In the genomic region with DNA sequence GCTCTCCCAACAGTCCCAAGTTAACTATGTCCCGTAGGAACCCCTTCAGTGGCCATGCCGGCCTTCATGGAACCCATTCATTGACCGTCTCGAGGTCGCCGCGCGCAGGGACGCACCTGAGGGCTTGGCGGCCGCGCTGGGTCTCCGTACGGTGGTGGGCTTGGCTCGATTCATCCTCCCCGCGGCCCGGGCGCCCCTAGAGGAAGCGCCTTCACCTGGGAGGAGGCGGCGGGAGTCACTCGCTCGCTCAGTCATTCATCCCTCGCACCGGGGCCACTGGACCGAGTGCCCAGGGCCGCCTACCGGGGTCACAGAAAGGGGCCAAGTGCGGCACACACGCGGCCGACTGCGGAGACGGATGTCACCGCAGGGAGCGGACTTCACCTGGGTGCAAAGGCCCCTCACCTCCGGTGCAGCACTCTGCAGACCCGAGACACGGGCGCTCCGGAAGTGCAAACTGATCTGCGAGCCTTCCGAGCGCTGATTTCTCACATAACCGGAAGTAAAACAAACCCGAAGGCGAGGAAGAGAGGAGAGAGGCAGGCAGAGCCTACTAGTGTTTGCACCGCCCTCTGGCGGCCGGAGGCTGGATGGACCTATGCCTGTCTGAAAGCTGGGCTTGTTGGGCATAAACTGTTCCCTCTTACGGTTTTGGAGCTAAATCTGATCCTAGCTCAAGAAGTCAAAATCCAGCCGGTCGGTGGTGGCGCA, we compare ENCODE assay signal across 8 mouse cellular contexts. TPM values are rescaled to one million over a fixed set of nuclear protein-coding genes. Genes with fewer than 3 reads are reported as not detected.
A peak's percentile ranks its signal among the peaks of the same experiment; 100 is the strongest.
DNase-seq lines count a peak whose midpoint lies in the region; ATAC-seq and TF ChIP-seq lines count a peak whose summit lies in the region.

A gene (minus strand): TSS at position 459 of the 711 bp plus-strand sequence.

- peak; percentile 74 to 88 for TF ChIP-seq CTCF in CH12.LX (conservative IDR thresholded peaks at IDR 0.05 in 1 of 2, IDR thresholded peaks at IDR 0.05 in 1 of 2; ENCODE audit: low read depth in 2 of 2, low read length in 2 of 2)

- H3K27me3 ChIP-seq in CH12.LX (replicated peaks) = no peaks in the 10 kb centered on the region
- no peaks in the 10 kb centered on the region for H3K27me3 ChIP-seq in forebrain, embryonic 11.5 days (ENCODE audit: control insufficient read depth, insufficient read depth, low read length)
- no peaks in the 10 kb centered on the region for H3K27me3 ChIP-seq in heart, embryonic 16.5 days (ENCODE audit: control insufficient read depth, insufficient read depth, low read length)
- no peaks in the 10 kb centered on the region for H3K27me3 ChIP-seq in liver, embryonic 15.5 days
- no peaks in the 10 kb centered on the region for H3K27me3 ChIP-seq in neural tube, embryonic 12.5 days (replicated peaks)

- ATAC-seq in forebrain, embryonic 11.5 days (replicated peaks; ENCODE audit: low FRiP score) = peak; percentile 91
- peak; percentile 85 for ATAC-seq in heart, embryonic 16.5 days (replicated peaks; ENCODE audit: extremely low read depth, insufficient read depth, low FRiP score)
- ATAC-seq in liver, embryonic 15.5 days (ENCODE audit: insufficient read depth) = peak; percentile 88
- ATAC-seq in neural tube, embryonic 12.5 days (ENCODE audit: low FRiP score, low read depth) = peak; percentile 89

- in situ Hi-C loops in CH12.LX (cut with MboI; ENCODE audit: low pct_ligation_motif_present, low pct_unique_long_range_greater_than_20kb, low sequenced_read_pairs) = no loop called here

- H3K79me2 ChIP-seq in CH12.LX (replicated peaks; ENCODE audit: control insufficient read depth, extremely low read depth, insufficient read depth, poor library complexity, severe bottlenecking) = peaks cover 14% of the 10 kb centered on the region; the same call in 1 of the 2 replicates

- no peak within 1 kb of the TSS for H3K27ac ChIP-seq in CH12.LX (ENCODE audit: insufficient read depth, low read depth)
- H3K27ac ChIP-seq in forebrain, embryonic 11.5 days (ENCODE audit: low read depth, low read length) = no peak within 1 kb of the TSS
- peak within 1 kb of the TSS; percentile 46; the same call in 1 of the 2 replicates for H3K27ac ChIP-seq in heart, embryonic 16.5 days (ENCODE audit: low read length)
- H3K27ac ChIP-seq in liver, embryonic 15.5 days (replicated peaks) = peak within 1 kb of the TSS; percentile 70
- H3K27ac ChIP-seq in neural tube, embryonic 12.5 days = peak within 1 kb of the TSS; percentile 15; the same call in 1 of the 2 replicates

- H3K36me3 ChIP-seq in CH12.LX (replicated peaks in 1 of 2; ENCODE audit: control insufficient read depth in 1 of 2, insufficient read depth in 1 of 2, low read length in 1 of 2) = peaks cover 34 to 37% of the 10 kb centered on the region in 2 experiments
- no peaks in the 10 kb centered on the region; the same call in none of the 2 replicates for H3K36me3 ChIP-seq in forebrain, embryonic 11.5 days (ENCODE audit: control insufficient read depth, insufficient read depth, low read length)
- H3K36me3 ChIP-seq in heart, embryonic 16.5 days (ENCODE audit: control insufficient read depth, insufficient read depth) = peaks cover 27% of the 10 kb centered on the region
- H3K36me3 ChIP-seq in liver, embryonic 15.5 days (replicated peaks) = peaks cover 36% of the 10 kb centered on the region
- H3K36me3 ChIP-seq in neural tube, embryonic 12.5 days = peaks cover 36% of the 10 kb centered on the region

- TF ChIP-seq RAD21 in CH12.LX (IDR thresholded peaks at IDR 0.05; ENCODE audit: low read depth, low read length) = no peak

- TF ChIP-seq POLR2A in CH12.LX (IDR thresholded peaks at IDR 0.05; ENCODE audit: low read depth, low read length) = peak; percentile 90

- H3K4me2 ChIP-seq in CH12.LX (ENCODE audit: insufficient read depth, low read depth, poor library complexity, severe bottlenecking) = peak within 1 kb of the TSS; percentile 39; the same call in 1 of the 2 replicates
- peak within 1 kb of the TSS; percentile 94 for H3K4me2 ChIP-seq in forebrain, embryonic 11.5 days (ENCODE audit: low read depth, low read length, severe bottlenecking)
- H3K4me2 ChIP-seq in heart, embryonic 16.5 days (ENCODE audit: low read depth, low read length) = peak within 1 kb of the TSS; percentile 92
- H3K4me2 ChIP-seq in liver, embryonic 15.5 days = peak within 1 kb of the TSS; percentile 90
- peak within 1 kb of the TSS; percentile 97 for H3K4me2 ChIP-seq in neural tube, embryonic 12.5 days (replicated peaks)

- peak within 1 kb of the TSS; percentile 70 for H3K9ac ChIP-seq in CH12.LX (ENCODE audit: insufficient read depth, low read depth)
- peak within 1 kb of the TSS; percentile 70 for H3K9ac ChIP-seq in forebrain, embryonic 11.5 days (ENCODE audit: low read length)
- peak within 1 kb of the TSS; percentile 93 for H3K9ac ChIP-seq in heart, embryonic 16.5 days (ENCODE audit: low read length)
- peak within 1 kb of the TSS; percentile 83 for H3K9ac ChIP-seq in liver, embryonic 15.5 days
- H3K9ac ChIP-seq in neural tube, embryonic 12.5 days = peak within 1 kb of the TSS; percentile 86

- no peak for TF ChIP-seq EP300 in CH12.LX (IDR thresholded peaks at IDR 0.05; ENCODE audit: low read length)

- no peaks in the 10 kb centered on the region for H3K9me3 ChIP-seq in CH12.LX (replicated peaks; ENCODE audit: low read length)
- H3K9me3 ChIP-seq in forebrain, embryonic 11.5 days (ENCODE audit: control insufficient read depth, low read length) = no peaks in the 10 kb centered on the region
- no peaks in the 10 kb centered on the region for H3K9me3 ChIP-seq in heart, embryonic 16.5 days (replicated peaks; ENCODE audit: control insufficient read depth, low read length)
- H3K9me3 ChIP-seq in liver, embryonic 15.5 days (replicated peaks) = no peaks in the 10 kb centered on the region
- no peaks in the 10 kb centered on the region for H3K9me3 ChIP-seq in neural tube, embryonic 12.5 days

- peak; percentile 96 for DNase-seq in CH12.LX (ENCODE audit: extremely low read depth)
- DNase-seq in c-Kit-positive CD71-positive TER-119-negative erythroid progenitor cells, embryonic 14.5 days (ENCODE audit: low read depth) = peak; percentile 94
- DNase-seq in forebrain, embryonic 11.5 days (ENCODE audit: low spot score) = peak; percentile 96
- peak; percentile 98 to 99 for DNase-seq in kidney, postnatal 36 days
- DNase-seq in telencephalon, adult 2 months (ENCODE audit: low read depth, low spot score) = peak; percentile 96

- H3K4me1 ChIP-seq in CH12.LX (ENCODE audit: control insufficient read depth in 1 of 2, insufficient read depth in 2 of 2) = peaks cover 9 to 27% of the 10 kb centered on the region in 2 experiments
- H3K4me1 ChIP-seq in forebrain, embryonic 11.5 days (replicated peaks; ENCODE audit: control insufficient read depth, insufficient read depth, low read length) = peaks cover 2% of the 10 kb centered on the region; the same call in 1 of the 2 replicates
- peaks cover 8% of the 10 kb centered on the region for H3K4me1 ChIP-seq in heart, embryonic 16.5 days (ENCODE audit: control insufficient read depth, insufficient read depth, low read length)
- peaks cover 26% of the 10 kb centered on the region for H3K4me1 ChIP-seq in liver, embryonic 15.5 days (replicated peaks)
- H3K4me1 ChIP-seq in neural tube, embryonic 12.5 days = peaks cover 13% of the 10 kb centered on the region

- dilution Hi-C loops in CH12.LX (cut with MboI; ENCODE audit: extremely low pct_ligation_motif_present, extremely low pct_unique_long_range_greater_than_20kb, low sequenced_read_pairs) = no loop called here

- under 1% methylated on average over 51 of the region's 55 CpGs for WGBS in forebrain, embryonic 11.5 days
- WGBS in heart, embryonic 16.5 days = under 1% methylated on average over 55 of the region's 55 CpGs
- whole genome bisulfite sequencing in liver, embryonic 15.5 days (ENCODE audit: insufficient replicate concordance) = under 1% methylated on average over 55 of the region's 55 CpGs
- under 1% methylated on average over 55 of the region's 55 CpGs for WGBS in neural tube, embryonic 12.5 days

- H3K4me3 ChIP-seq in CH12.LX (replicated peaks in 1 of 3; ENCODE audit: low read depth in 2 of 3, low read length in 2 of 3, poor library complexity in 1 of 3) = peak within 1 kb of the TSS; percentile 84 to 95 (median 92)
- H3K4me3 ChIP-seq in forebrain, embryonic 11.5 days (ENCODE audit: low read depth, low read length) = peak within 1 kb of the TSS; percentile 98
- peak within 1 kb of the TSS; percentile 97 for H3K4me3 ChIP-seq in heart, embryonic 16.5 days (ENCODE audit: low read length)
- H3K4me3 ChIP-seq in liver, embryonic 15.5 days (replicated peaks) = peak within 1 kb of the TSS; percentile 89
- H3K4me3 ChIP-seq in neural tube, embryonic 12.5 days = peak within 1 kb of the TSS; percentile 98

TF ChIP-seq in CH12.LX, 34 proteins besides CTCF, POLR2A, EP300 and RAD21 (continues in another document):
- 0 out of 2 replicates have a peak, but pooled peaks have one; percentile 53 for TF ChIP-seq IRF4 (IDR thresholded peaks at IDR 0.05; ENCODE audit: low read depth, low read length)
- no peak for TF ChIP-seq MAZ (IDR thresholded peaks at IDR 0.05; ENCODE audit: low read depth, low read length)
- TF ChIP-seq TCF12 (IDR thresholded peaks at IDR 0.05; ENCODE audit: low read depth, low read length) = peak; percentile 86
- no peak for TF ChIP-seq ZC3H11A (IDR thresholded peaks at IDR 0.05; ENCODE audit: low read depth, low read length)
- peak; percentile 95 for TF ChIP-seq SIN3A (IDR thresholded peaks at IDR 0.05; ENCODE audit: low read length)
- no peak for TF ChIP-seq ETS1 (conservative IDR thresholded peaks at IDR 0.05; ENCODE audit: low read depth, low read length)
- TF ChIP-seq NRF1 (IDR thresholded peaks at IDR 0.05; ENCODE audit: low read depth, low read length) = no peak
- TF ChIP-seq USF2 (conservative IDR thresholded peaks at IDR 0.05; ENCODE audit: low read depth, low read length) = no peak
- no peak for TF ChIP-seq JUN (IDR thresholded peaks at IDR 0.05; ENCODE audit: insufficient read depth, low read depth, low read length)
- TF ChIP-seq SMC3 (IDR thresholded peaks at IDR 0.05; ENCODE audit: low read depth, low read length) = no peak
- TF ChIP-seq MYC (IDR thresholded peaks at IDR 0.05; ENCODE audit: low read depth, low read length) = 0 out of 2 replicates have a peak, but pooled peaks have one; percentile 45
- TF ChIP-seq NELFE (IDR thresholded peaks at IDR 0.05; ENCODE audit: low read depth, low read length) = peak; percentile 90
- no peak for TF ChIP-seq CHD1 (IDR thresholded peaks at IDR 0.05; ENCODE audit: low read depth, low read length)
- TF ChIP-seq USF1 (IDR thresholded peaks at IDR 0.05; ENCODE audit: low read depth, low read length) = no peak

RNA-seq across cellular contexts. Expression of the gene that starts here (rescaled TPM):
- total RNA-seq in CH12.LX (2012; rRNA removed) (88.2 and 94.0 TPM in 2 replicates), CH12.LX (2014; rRNA removed) (19.8 and 23.2 TPM in 2 replicates)
- polyA plus RNA-seq in CH12.LX (2012; ENCODE audit: insufficient read length, low read depth) = 47.4 and 72.1 TPM in 2 replicates
- polyA plus RNA-seq in forebrain, embryonic 11.5 days (2014; fragmentation: Nextera tagmentation; extraction: Ambion mirVana) = 40.5 and 42.0 TPM in 2 replicates
- polyA plus RNA-seq in heart, embryonic 16.5 days (2015; fragmentation: Nextera tagmentation; extraction: Ambion mirVana) = 16.9 and 20.2 TPM in 2 replicates
- polyA plus RNA-seq in liver, embryonic 15.5 days (2015; fragmentation: Nextera tagmentation; extraction: Ambion mirVana) = 11.8 and 12.5 TPM in 2 replicates
- 33.7 and 34.3 TPM in 2 replicates for polyA plus RNA-seq in neural tube, embryonic 12.5 days (2016; fragmentation: Nextera tagmentation; extraction: Ambion mirVana)

Comparison
In these comparisons a context has a peak if more than half of its experiments do, and no peak if none do; other contexts are left out.
1. H3K27ac ChIP-seq: peak in heart, embryonic 16.5 days (single experiment), liver, embryonic 15.5 days (single experiment) and neural tube, embryonic 12.5 days (single experiment); none in CH12.LX (single experiment) and forebrain, embryonic 11.5 days (single experiment).
2. H3K4me2 ChIP-seq: peak in every context shown above with its lines; median percentile 97 in neural tube, embryonic 12.5 days; 94 in forebrain, embryonic 11.5 days; 92 in heart, embryonic 16.5 days; 90 in liver, embryonic 15.5 days; 39 in CH12.LX.
3. Peak in every context shown above with its lines, with median percentiles within 50 percentile points of each other: DNase-seq, H3K4me3 ChIP-seq, H3K9ac ChIP-seq and ATAC-seq.